Mouse (Mus musculus) activated CD4-positive, CD25-positive, alpha-beta regulatory T cell (primary cell): ENCODE results near the gene Zbed4. TPM values are rescaled to one million over a fixed set of nuclear protein-coding genes. Genes with fewer than 3 reads are reported as not detected.

Source experiments
- polyA plus RNA-seq, 2 experiments: library from polyadenylated mRNA; unstranded; fragments of 100-300 nt; shearing (Covaris generic); gene quantifications; one replicate each; pipeline ENCODE4 v1.2.1; 2017

The Zbed4 gene
- 1 to 10 TPM; 4.9 to 5.3 TPM for polyA plus RNA-seq

DNA sequence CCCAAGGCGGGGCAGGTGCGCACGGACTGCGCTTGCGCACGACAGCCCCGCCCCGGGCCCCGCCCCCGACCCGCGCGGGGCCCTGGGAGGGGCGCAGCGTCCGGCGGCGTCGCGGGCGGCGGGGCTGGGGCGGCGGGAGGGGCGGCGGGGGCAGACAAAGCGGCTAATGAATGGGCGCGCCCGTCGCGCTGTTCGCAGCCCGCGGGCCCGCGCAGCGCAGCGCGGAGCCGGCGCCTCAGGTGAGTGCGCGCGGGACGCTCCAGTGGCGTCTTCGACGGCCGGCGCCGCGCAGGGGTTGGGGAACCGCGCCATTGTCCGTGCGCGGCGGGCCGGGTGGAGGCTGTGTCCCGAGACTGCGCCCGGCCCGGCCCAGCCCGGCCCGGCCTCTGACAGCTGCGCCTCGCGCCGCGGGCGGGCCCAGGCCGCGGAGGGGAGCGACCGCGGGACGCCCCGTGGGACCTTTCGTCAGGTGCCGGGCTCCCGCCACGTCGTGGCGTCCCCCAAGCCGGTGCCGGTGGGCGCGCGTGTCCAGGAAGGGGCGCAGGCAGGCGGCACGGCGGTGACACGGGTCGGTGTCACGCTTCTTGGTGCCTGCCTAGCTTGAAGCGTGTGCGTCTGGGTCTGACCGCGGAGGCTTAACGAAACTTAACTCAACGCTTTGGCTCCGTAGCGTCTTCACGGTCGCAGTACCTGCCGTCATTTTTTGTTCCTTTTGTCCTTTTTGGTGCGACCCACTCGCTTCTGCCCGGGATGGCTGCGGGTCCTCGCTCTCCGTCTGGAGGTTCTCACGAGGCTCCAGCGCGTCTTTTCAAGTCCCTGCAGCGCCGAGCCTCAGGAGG, at the start of gene Zbed4:
Gene Zbed4, plus strand, starts transcription at position 97 of the 839 bp plus-strand sequence.

DNA sequence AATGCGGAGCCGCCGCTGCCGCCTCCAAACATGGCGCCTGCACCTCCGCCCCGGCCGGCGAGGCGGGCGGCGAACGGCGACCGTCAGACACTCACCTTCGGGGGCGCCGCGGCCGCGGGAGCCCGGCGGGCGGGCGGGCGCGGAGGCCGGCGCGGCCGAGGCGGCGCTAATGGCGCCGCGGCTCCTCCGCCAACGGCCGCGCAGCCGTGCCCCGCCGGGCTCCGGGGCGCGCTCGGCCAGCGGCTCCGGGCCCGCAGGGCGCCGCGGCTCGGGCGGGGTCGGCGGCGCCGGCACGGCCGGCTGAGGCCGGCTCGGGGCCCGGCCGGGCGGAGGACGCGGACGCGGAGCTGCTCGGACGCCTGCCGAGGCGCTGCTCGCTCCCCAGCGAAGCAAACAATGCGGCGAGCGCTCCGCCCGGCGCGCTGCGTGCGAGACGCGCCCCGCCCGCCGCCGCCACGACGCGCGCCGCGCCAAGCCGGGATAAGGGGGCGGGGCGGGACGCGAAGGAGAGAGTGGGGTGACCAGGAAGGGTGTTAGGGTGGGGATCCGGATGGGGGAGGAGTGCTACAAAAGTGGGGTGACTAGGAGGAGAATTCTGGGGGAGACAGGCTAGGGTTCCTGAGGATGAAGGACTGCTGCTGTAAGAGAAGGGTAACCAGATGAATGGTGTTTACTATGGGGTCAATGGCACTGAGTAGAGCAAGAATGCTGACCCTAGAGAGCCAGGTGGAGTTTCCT, 17.5 kb upstream of the Zbed4 start, which contains the start of gene Brd1:
Gene Brd1, minus strand, starts transcription at position 400 of the 738 bp plus-strand sequence.

GRCm38 (mm10) chr15:88819026-88819905, 67.8 kb downstream of the Zbed4 start, which contains the start of the genes Alg12 and Creld2:
Gene Alg12 (minus strand): TSS chr15:88819318.
Gene Creld2 (plus strand): TSS chr15:88819646.

Other genes with a start within 250 kb of the Zbed4 start
- gene Zdhhc25, start 151.4 kb upstream of the Zbed4 start, polyA plus RNA-seq: under 1 TPM in 1 of 2 experiments, not detected in 1; 0.17 TPM
- gene Brd1, start 17.4 kb upstream of the Zbed4 start, polyA plus RNA-seq: 10 to 100 TPM; 38.9 to 47.6 TPM
- gene Alg12, start 67.7 kb downstream of the Zbed4 start, polyA plus RNA-seq: 10 to 100 TPM; 13.9 to 16.0 TPM
- 10 to 100 TPM; 40.9 to 52.9 TPM for gene Creld2, start 68.0 kb downstream of the Zbed4 start, polyA plus RNA-seq
- 10 to 100 TPM; 19.5 to 25.8 TPM for gene Pim3, start 110.5 kb downstream of the Zbed4 start, polyA plus RNA-seq
- not detected for gene Ttll8, start 202.8 kb downstream of the Zbed4 start, polyA plus RNA-seq
- gene Mlc1, start 227.3 kb downstream of the Zbed4 start, polyA plus RNA-seq: not detected
- under 1 TPM in 1 of 2 experiments, not detected in 1; 0.52 TPM for gene Mov10l1, start 231.2 kb downstream of the Zbed4 start, polyA plus RNA-seq